Mouse (Mus musculus): ENCODE data around the gene Cyp4f17.
"Not testable (repeated sequence)": the region's sequence is repeated elsewhere in the genome, so short reads cannot be mapped to it uniquely, and the experiment has no call there.

The Cyp4f17 gene

DNA sequence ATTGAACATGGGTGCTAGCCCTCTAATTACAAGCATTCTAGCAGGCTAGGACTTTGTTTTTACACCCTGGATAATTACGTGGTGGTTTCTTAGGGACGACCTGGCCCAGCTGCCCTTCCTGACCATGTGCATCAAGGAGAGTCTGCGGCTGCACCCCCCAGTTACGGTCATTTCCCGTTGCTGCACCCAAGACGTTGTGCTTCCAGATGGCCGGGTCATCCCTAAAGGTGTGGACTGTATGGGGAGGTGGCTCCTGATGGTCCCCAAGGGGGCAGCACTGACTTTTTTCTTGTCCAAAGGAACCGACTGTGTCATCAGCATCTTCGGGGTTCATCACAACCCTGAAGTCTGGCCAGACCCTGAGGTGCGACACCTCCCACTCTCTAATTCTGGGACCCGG, 21.9 kb downstream of the Cyp4f17 start:
- no peak for DNase-seq (ENCODE audit: low spot score)

DNA sequence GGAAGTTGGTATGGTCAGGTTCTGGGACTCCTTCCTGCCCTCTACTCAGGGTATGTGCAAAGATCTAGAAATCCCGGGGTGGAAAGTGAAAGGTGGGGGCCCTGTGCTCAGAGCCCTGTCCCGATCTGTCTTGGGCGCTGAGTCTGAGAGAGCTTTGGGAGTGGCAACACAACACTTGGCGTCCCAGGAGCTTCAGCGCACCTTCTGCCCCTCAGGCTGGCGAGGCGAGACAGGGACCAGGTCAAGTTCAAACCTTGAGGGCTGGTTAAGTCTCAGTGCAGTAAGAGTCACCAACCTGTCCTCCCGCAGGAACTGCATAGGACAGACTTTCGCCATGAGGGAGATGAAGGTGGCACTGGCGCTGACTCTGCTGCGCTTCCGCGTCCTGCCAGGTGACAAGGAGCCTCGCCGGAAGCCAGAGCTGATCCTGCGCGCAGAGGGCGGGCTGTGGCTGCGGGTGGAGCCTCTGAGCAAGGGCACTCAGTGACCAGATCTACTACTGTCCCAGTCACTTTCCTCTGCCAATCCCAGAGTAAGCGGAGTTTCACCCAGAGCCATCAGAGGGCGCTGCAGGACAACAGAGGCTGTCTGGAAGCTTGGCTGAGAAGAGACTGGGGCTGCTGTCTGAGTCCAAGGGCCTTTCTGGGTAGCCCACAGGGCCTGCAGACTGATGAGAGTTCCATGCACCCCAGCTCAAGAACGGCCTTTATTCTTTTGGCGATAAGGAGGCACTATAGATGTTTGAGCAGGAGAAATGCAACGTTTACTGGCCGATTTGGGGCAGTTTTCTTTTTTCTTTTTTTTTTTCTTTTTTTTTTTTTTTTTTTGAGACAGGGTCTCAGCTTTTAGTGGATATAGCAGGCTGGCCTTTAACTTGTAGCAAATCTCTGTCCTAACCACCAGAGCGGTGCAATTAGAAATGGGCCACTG, 22.8 kb downstream of the Cyp4f17 start:
- peak; percentile 84 for DNase-seq (ENCODE audit: low spot score)

DNA sequence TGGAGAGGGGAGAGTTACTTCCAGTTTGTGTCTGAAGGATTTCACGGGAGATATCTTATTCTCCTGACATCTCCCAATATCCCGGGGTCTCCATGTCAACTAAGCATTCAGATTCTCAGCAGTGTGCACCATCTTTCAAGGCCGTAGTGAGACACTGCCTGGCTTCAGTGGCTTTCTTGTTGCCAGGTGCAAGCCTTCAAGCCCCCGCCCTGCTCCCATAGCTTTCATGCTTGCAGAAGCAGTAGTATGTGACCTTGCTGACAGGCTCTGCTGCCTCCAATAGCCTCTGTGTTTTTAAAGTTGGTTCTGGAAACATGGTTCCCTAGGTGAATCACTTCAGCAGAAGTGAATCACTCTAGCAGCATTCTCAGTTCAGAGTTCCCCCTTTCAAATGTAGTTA, 26.5 kb downstream of the Cyp4f17 start:
- not testable (repeated sequence) for DNase-seq (ENCODE audit: low spot score)

- no peak for DNase-seq (ENCODE audit: low spot score)
Measured at GRCm38 (mm10) chr17:32534068-32534467, 28.2 kb downstream of the Cyp4f17 start.

- peak; percentile 59 for DNase-seq (ENCODE audit: low spot score)
Measured at GRCm38 (mm10) chr17:32536051-32536866, 30.4 kb downstream of the Cyp4f17 start, which contains the start of gene Cyp4f16. Cyp4f16 (plus strand) TSS chr17:32536558.

GRCm38 (mm10) chr17:32536867-32537250, 31.0 kb downstream of the Cyp4f17 start:
- DNase-seq (ENCODE audit: low spot score) = no peak

DNA sequence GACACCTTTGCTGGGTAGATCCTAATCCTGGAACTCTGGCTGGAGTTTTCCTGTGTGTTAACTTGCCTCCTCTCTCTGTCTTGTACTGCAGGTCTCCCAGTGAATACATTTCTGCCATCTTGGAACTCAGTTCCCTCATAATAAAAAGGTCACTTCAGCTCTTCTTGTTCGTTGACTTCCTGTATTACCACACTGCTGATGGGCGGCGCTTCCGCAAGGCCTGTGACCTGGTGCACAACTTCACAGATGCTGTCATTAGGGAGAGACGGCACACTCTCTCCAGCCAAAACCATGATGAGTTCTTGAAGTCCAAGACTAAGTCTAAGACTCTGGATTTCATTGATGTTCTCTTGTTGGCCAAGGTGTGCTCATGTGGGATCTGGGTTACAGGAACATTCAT, 38.9 kb downstream of the Cyp4f17 start:
- not testable (repeated sequence) for DNase-seq (ENCODE audit: low spot score)

DNA sequence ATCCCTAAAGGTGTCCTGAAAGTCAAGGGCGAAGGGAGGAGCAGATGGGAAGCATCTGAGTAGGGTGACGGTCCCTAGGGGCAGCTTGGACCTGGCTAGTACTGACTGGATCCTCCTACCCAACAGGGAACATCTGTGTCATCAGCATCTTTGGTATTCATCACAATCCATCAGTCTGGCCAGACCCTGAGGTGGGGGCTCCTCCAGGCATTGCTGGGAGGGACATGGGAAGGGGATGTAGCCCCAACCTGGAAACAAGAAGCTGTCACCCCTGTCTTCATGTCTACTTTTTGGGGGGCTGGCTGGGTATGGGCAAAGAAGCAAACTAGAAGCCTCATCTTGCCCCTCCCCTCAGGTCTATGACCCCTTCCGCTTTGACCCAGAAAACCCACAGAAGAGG, 44.5 kb downstream of the Cyp4f17 start:
- DNase-seq (ENCODE audit: low spot score) = not testable (repeated sequence)

- peak; percentile 78 for DNase-seq (ENCODE audit: low spot score)
Measured at GRCm38 (mm10) chr17:32550900-32551770, 45.3 kb downstream of the Cyp4f17 start.

- DNase-seq (ENCODE audit: low spot score) = not testable (repeated sequence)
Measured at GRCm38 (mm10) chr17:32553016-32553415, 47.2 kb downstream of the Cyp4f17 start.

DNA sequence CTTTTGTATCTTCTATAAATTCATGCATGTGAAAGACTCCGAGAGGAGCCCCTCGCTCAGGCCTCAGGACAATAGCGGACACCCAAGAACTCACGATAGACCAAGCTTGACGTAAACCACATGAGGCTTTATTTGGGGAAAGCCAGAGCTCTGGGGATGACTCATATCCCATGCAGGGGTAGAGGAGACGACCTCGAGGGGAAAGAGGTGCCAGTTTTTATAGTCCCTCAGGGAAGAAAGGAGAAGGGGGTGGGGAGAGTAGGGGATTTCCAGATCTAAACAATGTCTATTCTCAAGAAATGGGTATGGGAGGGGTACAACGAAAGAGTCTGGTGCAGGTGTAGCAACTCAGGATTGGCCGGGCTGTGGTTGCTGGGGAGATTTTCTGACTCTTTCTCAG, 48.5 kb downstream of the Cyp4f17 start:
- not testable (repeated sequence) for DNase-seq (ENCODE audit: low spot score)

GRCm38 (mm10) chr17:32563301-32563700, 57.5 kb downstream of the Cyp4f17 start:
- DNase-seq (ENCODE audit: low spot score) = not testable (repeated sequence)

DNA sequence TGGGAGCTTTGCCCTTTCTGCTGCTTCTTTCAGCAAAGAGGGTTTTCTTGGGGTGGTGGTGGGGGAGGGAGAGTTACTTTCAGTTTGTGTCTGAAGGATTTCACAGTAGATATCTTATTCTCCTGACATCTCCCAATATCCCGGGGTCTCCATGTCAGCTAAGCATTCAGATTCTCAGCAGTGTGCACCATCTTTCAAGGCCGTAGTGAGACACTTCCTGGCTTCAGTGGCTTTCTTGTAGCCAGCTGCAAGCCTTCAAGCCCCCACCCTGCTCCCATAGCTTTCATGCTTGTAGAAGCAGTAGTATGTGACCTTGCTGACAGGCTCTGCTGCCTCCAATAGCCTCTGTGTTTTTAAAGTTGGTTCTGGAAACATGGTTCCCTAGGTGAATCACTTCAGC, 67.4 kb downstream of the Cyp4f17 start:
- not testable (repeated sequence) for DNase-seq (ENCODE audit: low spot score)

GRCm38 (mm10) chr17:32577496-32578186, 71.8 kb downstream of the Cyp4f17 start:
- no peak for DNase-seq (ENCODE audit: low spot score)

All from testis, postnatal 14 days (tissue).